ENCODE assay signal across 16 mouse cellular contexts in the genomic region with DNA sequence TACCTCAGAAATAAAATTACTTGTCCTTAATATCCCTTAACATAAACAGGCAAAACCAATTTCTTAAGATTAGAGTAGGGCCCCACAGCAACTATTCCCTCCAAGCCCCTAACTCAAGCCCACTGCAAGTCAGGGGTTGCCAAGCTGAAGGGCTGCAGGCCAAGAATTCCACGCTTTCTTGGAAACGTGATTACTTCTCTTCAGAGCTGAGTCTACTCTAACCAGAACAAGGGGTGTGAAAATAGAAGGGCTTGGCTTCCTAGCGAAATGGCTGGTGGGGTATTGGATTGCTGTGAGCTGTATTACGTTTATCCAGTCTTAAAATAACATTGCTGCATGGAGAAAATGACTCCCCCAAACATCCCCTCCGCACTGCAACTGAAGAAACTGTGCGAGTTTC. TPM values are rescaled to one million over a fixed set of nuclear protein-coding genes. Genes with fewer than 3 reads are reported as not detected.
DNase-seq lines count a peak whose midpoint lies in the region; ATAC-seq and TF ChIP-seq lines count a peak whose summit lies in the region.
"Had no signal": no experiment of that assay in that cellular context is flagged by ENCODE, and none has a peak within 500 bp of the region (broad histone marks: within the 10 kb centered on the region; RNA-seq: fewer than 3 reads in every experiment).

No protein-coding gene starts in this region.

- no peaks in the 10 kb centered on the region for H3K4me1 ChIP-seq in kidney, postnatal 0 days (replicated peaks; ENCODE audit: insufficient read depth, low read length)
- peaks cover 36% of the 10 kb centered on the region for H3K4me1 ChIP-seq in embryonic facial prominence, embryonic 15.5 days
- H3K4me1 ChIP-seq: liver, embryonic 15.5 days; midbrain, embryonic 12.5 days had no signal

- no peaks in the 10 kb centered on the region for H3K27me3 ChIP-seq in kidney, postnatal 0 days (ENCODE audit: insufficient read depth, low read length)
- no peaks in the 10 kb centered on the region for H3K27me3 ChIP-seq in embryonic facial prominence, embryonic 15.5 days
- H3K27me3 ChIP-seq: forebrain, embryonic 15.5 days; liver, embryonic 15.5 days; midbrain, embryonic 12.5 days had no signal

- H3K27ac ChIP-seq in gastrocnemius, adult 2 months: peak overlapping the region; percentile 88
- no peak overlapping the region for H3K27ac ChIP-seq in kidney, postnatal 0 days
- H3K27ac ChIP-seq in embryonic facial prominence, embryonic 15.5 days (replicated peaks): peak overlapping the region; percentile 71
- H3K27ac ChIP-seq: forebrain, embryonic 15.5 days; liver, embryonic 15.5 days; midbrain, embryonic 12.5 days had no signal

- TF ChIP-seq CTCF in gastrocnemius, adult 2 months (IDR thresholded peaks at IDR 0.05): no peak
- no peak for TF ChIP-seq CTCF in kidney, postnatal 0 days (IDR thresholded peaks at IDR 0.05; ENCODE audit: low read depth)

- DNase-seq in gastrocnemius, adult 2 months: peak; percentile 44
- DNase-seq in gastrocnemius, postnatal 25 days: no peak
- peak; percentile 43 for DNase-seq in kidney, postnatal 0 days (ENCODE audit: low spot score)
- no peak for DNase-seq in kidney, adult 18-20 months
- peak; percentile 51 for DNase-seq in skeletal muscle tissue, adult 2 months (ENCODE audit: low read depth, low spot score)
- no peak for DNase-seq in spleen, adult 12 weeks (ENCODE audit: low spot score)
- DNase-seq: adrenal gland, postnatal 14 days; cerebellum, adult 9-11 months; layer of hippocampus, adult 9-11 months; spleen, adult 18-20 months; thymus, adult 18-20 months had no signal

- no peaks in the 10 kb centered on the region for H3K9me3 ChIP-seq in kidney, postnatal 0 days (replicated peaks; ENCODE audit: low read length)
- H3K9me3 ChIP-seq in embryonic facial prominence, embryonic 15.5 days (replicated peaks): no peaks in the 10 kb centered on the region
- H3K9me3 ChIP-seq: forebrain, embryonic 15.5 days; liver, embryonic 15.5 days; midbrain, embryonic 12.5 days had no signal

- no peaks in the 10 kb centered on the region for H3K36me3 ChIP-seq in kidney, postnatal 0 days (ENCODE audit: insufficient read depth, low read length)
- no peaks in the 10 kb centered on the region for H3K36me3 ChIP-seq in embryonic facial prominence, embryonic 15.5 days
- H3K36me3 ChIP-seq: forebrain, embryonic 15.5 days; liver, embryonic 15.5 days; midbrain, embryonic 12.5 days had no signal

- H3K9ac ChIP-seq in kidney, postnatal 0 days (ENCODE audit: low read depth, low read length): no peak overlapping the region
- H3K9ac ChIP-seq in embryonic facial prominence, embryonic 15.5 days: no peak overlapping the region
- H3K9ac ChIP-seq: forebrain, embryonic 15.5 days; liver, embryonic 15.5 days; midbrain, embryonic 12.5 days had no signal

- H3K4me2 ChIP-seq in kidney, postnatal 0 days (ENCODE audit: low read length): no peak overlapping the region
- peak overlapping the region; percentile 21; the same call in 1 of the 2 replicates for H3K4me2 ChIP-seq in embryonic facial prominence, embryonic 15.5 days (replicated peaks)
- H3K4me2 ChIP-seq: forebrain, embryonic 15.5 days; liver, embryonic 15.5 days; midbrain, embryonic 12.5 days had no signal

- peak overlapping the region; percentile 7 for H3K4me3 ChIP-seq in gastrocnemius, adult 2 months
- H3K4me3 ChIP-seq in kidney, postnatal 0 days (replicated peaks; ENCODE audit: low read depth, low read length): no peak overlapping the region
- H3K4me3 ChIP-seq in embryonic facial prominence, embryonic 15.5 days (replicated peaks): no peak overlapping the region
- H3K4me3 ChIP-seq: forebrain, embryonic 15.5 days; liver, embryonic 15.5 days; midbrain, embryonic 12.5 days had no signal

- intact Hi-C loops in gastrocnemius, adult 2 months (cut with DNase I): loop anchor here (5.0 kb wide), 1 partner anchor 40 kb away; no protein-coding TSS in a partner anchor

- no peak for ATAC-seq in kidney, postnatal 0 days (replicated peaks; ENCODE audit: low FRiP score, low read depth)
- ATAC-seq in embryonic facial prominence, embryonic 15.5 days (ENCODE audit: insufficient number of reproducible peaks, low FRiP score, low TSS enrichment, low read depth): peak; percentile 63
- ATAC-seq: forebrain, embryonic 15.5 days had no signal

- 37% methylated on average over 6 of the region's 6 CpGs for WGBS in kidney, postnatal 0 days
- WGBS in embryonic facial prominence, embryonic 15.5 days: 18% methylated on average over 6 of the region's 6 CpGs

RNA-seq across cellular contexts. Expression of gene Arhgap31, which starts 25.4 kb away (rescaled TPM):
- 10 to 100 TPM; 11.9 to 18.6 TPM for total RNA-seq in gastrocnemius, adult 2 months (2021)
- 10 to 100 TPM; 11.9 to 14.7 TPM for total RNA-seq in gastrocnemius, postnatal 25 days (2021)
- 5.4 and 5.9 TPM in 2 replicates for polyA plus RNA-seq in kidney, postnatal 0 days (2015; fragmentation: Nextera tagmentation; extraction: Ambion mirVana)
- polyA plus RNA-seq in embryonic facial prominence, embryonic 15.5 days (2015; fragmentation: Nextera tagmentation; extraction: Ambion mirVana): 14.5 and 16.3 TPM in 2 replicates

RNA-seq across cellular contexts. Expression of gene B4galt4, which starts 54.4 kb away (rescaled TPM):
- total RNA-seq in gastrocnemius, adult 2 months (2021): 1 to 10 TPM; 3.3 to 7.0 TPM
- 1 to 10 TPM; 4.0 to 4.4 TPM for total RNA-seq in gastrocnemius, postnatal 25 days (2021)
- 28.8 and 29.9 TPM in 2 replicates for polyA plus RNA-seq in kidney, postnatal 0 days (2015; fragmentation: Nextera tagmentation; extraction: Ambion mirVana)
- 24.7 and 25.2 TPM in 2 replicates for polyA plus RNA-seq in embryonic facial prominence, embryonic 15.5 days (2015; fragmentation: Nextera tagmentation; extraction: Ambion mirVana)
- total RNA-seq: MEL had no signal

Comparison
In these comparisons a context has a peak if more than half of its experiments do, and no peak if none do; other contexts are left out.
1. DNase-seq: peak in gastrocnemius, adult 2 months (single experiment), kidney, postnatal 0 days (single experiment) and skeletal muscle tissue, adult 2 months (single experiment); none in gastrocnemius, postnatal 25 days (single experiment), kidney, adult 18-20 months (single experiment) and spleen, adult 12 weeks (single experiment).